Mouse (Mus musculus) c-Kit-positive CD71-positive TER-119-positive erythroid progenitor cells, embryonic 14.5 days (primary cell): ENCODE data around the gene Eef1a1.
"Not testable (repeated sequence)": the region's sequence is repeated elsewhere in the genome, so short reads cannot be mapped to it uniquely, and the experiment has no call there.

Experiments
- DNase-seq: peaks from one replicate; pipeline ENCODE4 v3.0.0-alpha.2; 2013; ENCODE audit warnings: low spot score

Eef1a1 gene

DNA sequence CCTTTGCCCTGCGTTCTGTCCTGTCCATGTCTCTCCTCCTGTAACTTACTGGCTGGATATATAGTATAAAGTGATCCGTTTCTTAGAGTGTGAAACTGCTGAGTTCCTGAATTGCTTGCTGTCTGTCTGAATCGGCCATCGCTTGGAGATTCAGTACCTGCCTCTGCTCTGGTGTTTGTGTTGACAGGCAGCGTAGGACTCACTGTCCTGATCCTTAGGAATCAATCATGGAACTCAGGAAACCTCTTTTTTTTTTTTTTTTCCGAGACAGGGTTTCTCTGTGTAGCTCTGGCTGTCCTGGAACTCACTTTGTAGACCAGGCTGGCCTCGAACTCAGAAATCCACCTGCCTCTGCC lies 17.7 kb upstream of the Eef1a1 start:
- DNase-seq: no peak

DNA sequence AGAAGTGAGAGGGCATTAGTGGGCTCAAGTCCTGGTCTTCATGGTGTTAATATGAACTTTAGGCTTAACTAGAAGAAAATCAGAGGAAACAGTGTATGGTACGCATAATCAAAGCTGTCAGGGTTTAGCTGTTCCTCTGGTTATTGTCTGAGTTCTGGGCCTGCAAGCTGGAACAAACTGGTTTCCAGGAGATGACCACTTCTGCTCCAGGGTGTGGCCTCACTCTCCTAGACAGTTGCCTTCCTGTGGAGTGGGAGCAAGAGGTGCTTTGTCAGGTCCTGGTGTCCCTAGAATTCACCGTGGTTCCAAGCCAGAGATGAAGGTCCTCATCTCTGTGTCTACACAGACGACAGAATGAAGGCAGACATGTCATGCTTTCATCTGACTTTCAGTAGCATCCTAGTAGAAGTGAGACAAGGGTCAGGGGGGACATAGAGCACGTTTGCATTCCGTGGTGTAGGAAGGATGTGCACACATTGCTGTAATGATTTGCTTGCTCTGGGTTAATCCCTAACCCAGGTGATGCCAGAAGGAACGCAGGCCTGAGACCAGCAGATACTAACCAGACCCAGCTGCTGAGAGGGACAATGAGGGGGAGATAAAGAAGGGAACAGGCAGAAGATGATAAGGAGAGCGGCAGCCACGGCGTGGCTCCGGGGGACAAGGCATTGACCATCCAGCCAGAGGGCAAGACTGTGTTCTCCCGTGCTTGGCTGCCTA lies 17.2 kb upstream of the Eef1a1 start:
- no peak for DNase-seq

DNA sequence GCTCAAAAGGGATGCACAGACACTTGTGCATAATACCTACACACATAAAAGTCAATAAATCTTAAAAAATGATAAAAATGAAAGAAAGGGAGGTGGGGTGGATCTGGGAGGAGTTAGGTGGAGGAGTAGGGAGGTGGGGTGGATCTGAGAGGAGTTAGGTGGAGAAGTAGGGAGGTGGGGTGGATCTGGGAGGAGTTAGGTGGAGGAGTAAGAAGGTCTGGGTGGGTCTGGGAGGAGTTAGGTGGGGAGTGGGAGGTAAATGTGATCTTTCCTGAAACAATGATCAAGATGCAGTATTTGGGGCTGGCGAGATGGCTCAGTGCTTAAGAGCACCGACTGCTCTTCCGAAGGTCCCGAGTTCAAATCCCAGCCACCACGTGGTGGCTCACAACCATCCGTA lies 16.3 kb upstream of the Eef1a1 start:
- DNase-seq: no peak

DNA sequence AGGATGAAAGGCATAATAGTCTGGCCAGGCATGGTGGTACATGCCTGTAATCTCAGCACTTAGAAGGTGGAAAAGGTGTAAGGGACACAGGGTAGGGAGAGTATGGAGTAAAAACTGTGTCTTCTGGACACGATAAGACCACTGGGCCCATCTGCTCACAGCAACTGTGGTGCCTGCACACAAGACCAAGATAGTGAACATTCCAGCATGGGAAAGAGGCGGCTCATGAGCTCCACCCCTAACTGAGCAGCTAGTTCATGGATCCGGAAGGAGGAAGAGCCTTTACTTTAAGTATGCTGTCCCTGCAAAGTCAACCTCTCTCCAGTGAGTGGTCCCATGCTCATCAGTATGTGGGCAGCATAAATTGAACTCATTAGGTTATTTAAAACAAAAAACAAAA lies 15.7 kb upstream of the Eef1a1 start:
- DNase-seq: no peak

DNA sequence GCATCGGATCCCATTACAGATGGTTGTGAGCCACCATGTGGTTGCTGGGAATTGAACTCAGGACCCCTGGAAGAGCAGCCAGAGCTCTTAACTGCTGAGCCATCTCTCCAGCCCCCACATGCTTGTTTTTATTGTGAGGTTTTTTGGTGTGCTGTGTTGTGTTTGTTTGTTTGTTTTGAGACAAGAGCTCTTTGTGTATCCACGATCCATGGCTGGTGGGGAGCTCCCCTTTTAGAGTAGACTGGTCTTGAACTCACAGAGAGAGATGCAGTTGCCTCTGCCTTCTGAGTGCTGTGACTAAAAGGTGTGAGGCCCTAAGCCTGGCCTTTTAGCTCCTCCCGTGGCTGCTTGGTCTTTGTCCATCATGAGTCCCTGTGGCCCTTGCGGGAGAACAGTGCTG lies 15.2 kb upstream of the Eef1a1 start:
- DNase-seq: no peak

DNA sequence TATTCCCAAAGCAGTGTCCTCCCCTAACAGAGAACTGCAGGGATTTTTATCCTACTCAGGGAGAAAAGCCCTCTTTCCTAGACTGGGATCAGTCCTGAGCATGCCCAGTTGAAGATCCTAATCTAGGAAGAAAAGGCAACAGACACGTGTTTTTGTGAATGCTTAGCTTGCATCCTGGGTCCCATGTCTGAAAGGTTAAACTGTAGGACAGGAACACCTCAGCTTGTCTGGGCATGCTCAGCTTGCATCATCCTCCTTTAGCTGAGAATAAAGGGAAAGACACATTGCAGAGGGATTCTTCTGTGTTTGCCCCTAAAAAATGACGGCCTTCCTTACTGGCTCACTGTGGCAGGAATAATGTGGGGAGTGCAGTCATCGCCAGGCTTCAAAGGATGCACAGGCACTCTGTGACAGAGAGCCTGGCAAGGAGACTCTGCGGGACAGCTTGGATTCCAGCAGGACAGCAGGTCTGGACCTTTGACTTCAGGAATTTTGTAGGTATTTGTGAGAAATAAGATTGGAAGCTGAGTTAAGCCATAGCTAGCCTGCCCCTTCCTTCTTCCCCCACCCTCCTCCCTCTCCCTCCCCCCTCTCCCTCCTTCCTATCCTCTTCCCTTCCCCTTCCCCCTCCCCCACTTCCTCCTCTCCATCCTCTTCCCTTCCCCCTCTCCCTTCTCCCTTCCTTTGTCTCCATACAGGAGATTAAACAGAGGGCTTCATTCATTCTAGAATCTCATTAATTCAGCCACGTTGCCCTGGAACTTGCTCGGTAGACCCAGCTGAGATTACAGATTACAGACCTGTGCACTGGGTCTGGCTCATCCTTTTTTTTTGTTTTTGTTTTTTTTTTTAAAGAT lies 14.5 kb upstream of the Eef1a1 start:
- no peak for DNase-seq

DNA sequence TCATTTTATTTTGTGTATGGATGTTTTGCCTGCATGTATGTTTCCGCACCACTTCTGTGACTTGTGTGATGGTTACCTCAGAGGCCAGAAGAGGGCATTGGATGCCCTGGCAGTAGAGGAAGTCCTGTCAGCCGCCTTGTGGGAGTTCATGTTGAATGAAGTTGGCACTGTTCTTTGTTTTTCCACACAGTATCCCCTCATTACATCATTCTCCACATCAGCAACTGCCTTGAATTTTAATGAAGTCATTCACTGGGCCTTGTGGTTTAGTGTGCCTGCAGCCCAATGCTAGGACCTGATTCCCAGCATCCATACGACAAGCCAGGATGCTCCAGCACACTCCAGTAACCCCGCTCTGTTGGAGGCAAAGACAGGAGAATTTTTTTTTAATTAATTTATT lies 12.3 kb upstream of the Eef1a1 start:
- no peak for DNase-seq

DNA sequence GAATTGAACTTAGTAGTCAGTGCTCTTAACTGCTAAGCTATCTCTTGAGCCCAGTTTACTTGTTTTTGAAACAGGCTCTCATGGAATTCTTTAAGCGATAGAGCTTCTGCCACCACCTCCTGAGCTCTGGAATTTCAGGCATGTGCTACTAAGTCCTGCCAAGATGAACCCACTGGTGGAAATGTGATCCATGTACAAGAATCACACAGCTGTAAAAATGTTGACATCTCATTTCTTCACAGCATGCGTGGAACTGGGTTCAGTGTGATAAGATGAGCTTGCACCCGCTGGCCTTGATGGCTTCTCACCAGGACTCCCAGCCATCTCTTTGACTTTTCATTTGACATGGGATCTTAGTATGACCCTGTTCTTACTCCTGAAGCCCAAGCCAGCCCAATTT lies 11.4 kb upstream of the Eef1a1 start:
- no peak for DNase-seq

DNA sequence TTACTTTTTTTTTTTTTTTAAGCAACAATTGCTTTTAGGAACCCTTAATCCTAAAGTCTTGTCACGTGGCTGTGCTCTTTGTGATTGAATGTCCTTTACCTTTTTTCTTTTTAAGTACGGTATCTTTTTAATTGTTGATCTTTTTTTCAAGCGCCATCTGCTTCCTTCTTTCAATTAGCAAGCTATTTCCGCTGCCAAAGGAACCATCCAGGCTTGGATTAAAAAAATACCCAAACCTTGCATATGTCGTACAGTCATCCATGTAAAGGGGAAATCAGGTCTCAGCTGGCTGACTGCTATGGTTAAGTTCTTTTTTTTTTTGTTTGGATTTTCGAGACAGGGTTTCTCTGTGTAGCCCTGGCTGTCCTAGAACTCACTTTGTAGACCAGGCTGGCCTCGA lies 4.2 kb upstream of the Eef1a1 start:
- no peak for DNase-seq

DNA sequence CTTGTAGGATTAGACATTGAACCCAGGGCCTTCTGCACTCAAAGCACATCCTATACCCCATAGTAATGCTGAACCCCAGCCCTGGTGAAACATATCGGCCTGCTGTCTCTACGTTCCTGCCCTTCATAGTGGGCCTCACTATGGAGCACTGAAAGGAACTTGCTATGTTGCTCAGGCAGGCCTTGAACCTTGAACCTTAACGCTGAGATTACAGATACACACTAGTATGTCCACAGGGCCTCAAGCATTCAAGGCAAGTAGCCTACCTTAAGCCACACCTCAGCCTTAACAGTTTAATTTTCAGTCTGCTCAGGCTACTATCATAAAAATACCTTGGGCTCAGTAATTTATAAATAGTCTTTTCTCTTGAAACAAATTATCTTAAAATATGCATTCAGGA lies 3.3 kb upstream of the Eef1a1 start:
- DNase-seq: no peak

DNA sequence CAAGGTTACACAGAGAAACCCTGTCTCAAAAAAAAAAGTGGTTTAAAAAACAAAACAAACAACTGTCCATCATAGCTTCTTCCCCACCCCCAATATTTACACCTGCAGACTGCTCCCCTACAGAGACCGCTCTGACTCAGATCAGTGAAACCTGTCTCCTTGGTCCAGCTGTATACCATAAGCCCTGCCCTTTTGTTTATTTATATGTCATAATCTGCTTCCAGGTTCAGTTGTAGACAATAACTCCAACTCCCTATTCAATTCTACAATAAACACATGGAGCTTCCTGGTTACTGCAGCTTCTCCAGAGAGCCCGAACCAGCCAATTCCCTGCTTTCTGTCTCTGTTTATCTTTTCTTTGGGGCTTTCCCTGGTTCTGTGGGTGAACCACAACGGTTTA lies 2.2 kb upstream of the Eef1a1 start:
- no peak for DNase-seq

DNA sequence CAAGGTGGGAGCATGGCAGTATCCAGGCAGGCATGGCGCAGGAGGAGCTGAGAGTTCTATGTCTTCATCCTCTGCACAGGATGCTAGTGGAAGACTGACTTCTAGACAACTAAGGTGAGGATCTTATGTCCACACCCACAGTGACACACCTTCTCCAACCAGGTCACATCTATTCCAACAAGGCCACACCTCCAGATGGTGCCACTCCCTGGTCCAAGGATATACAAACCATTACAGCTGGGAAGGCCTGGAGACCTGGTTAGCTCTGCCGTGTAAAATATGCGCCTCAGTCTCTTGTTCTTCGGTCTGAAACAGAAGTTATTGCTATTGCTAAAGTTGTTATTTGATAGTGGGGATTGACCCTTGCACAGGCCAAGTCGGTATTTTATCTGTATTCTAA lies 930 bp downstream of the Eef1a1 start:
- DNase-seq: not testable (repeated sequence)

DNA sequence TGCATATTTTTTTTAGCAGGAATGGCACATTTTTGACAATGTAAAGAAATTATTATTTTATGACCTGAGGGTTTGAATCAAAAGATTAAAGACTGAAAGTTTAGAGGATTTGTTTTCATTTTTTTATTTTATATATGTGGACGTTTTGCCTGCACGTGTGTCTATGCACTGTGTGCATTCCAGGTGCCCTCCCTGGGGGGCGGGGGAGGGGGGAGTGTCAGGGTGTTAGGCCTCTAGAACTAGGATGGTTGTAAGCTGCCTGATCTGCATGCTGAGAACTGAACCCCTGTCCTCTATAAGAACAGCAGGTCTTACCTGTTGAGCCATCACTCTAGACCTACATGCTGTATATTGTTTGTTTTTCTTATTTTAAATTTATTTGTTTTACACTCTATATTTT lies 4.3 kb downstream of the Eef1a1 start:
- no peak for DNase-seq

DNA sequence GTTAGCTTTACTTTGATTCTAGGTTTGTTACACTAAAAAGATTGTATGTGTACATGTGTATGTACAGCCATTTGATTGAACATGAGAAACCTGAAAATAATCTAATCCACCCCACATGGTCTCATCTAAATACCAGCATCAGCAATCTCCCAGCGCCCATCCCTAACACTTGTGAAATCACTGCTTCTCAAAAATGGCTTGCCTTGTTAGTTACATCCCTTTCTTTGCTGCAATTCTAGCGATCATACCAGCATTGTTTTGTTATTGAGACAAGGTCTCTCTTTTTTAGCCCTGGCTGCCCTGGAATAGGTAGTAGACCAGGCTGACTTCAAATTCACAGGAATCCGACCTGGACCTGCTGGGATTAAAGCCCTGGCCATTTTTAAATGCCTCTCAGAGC lies 6.6 kb downstream of the Eef1a1 start:
- DNase-seq: no peak

DNA sequence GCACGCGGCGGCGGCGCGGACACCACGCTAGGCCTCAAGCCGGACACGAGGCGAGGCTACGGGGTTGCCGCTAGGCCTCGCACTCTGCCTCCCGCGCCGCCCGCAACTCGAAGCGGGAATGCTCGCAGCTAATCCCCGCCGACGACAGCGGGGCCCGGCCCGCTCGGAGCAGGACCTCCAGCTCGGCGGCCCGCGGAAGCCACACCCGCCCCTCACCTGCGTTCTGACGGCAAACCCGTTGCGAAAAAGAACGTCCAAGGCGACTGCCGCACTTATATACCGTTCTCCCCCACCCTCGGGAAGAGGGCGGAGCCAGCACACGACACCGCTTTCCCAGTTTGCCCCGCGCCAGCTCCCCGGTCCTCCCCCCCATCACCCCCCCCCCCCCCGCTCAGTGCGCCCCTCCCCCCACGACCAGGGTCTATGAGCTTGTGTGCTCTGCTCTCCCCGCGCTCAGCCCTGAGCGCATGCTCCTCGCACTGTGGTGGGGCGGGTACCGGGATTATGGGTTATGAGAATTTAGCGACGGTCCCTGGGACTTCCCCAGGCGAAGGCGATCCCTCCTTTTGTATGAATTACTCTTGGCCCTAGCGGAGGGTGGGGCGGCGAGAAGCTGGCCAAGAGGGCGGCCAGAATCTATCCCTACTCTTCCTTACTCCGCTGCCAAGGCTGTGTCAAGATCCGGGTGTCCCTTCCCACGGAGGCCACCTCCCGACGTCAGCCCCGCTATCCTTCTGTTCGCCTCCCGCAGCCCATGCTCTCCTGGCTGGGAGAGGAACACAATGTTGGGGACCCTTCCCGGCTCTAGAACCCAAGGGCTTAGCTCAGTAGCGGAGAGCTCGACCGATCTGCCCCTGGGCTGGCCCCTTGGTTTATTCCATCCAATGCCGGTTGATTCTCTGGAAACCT lies 7.3 kb downstream of the Eef1a1 start:
- DNase-seq: peak; percentile 85

DNA sequence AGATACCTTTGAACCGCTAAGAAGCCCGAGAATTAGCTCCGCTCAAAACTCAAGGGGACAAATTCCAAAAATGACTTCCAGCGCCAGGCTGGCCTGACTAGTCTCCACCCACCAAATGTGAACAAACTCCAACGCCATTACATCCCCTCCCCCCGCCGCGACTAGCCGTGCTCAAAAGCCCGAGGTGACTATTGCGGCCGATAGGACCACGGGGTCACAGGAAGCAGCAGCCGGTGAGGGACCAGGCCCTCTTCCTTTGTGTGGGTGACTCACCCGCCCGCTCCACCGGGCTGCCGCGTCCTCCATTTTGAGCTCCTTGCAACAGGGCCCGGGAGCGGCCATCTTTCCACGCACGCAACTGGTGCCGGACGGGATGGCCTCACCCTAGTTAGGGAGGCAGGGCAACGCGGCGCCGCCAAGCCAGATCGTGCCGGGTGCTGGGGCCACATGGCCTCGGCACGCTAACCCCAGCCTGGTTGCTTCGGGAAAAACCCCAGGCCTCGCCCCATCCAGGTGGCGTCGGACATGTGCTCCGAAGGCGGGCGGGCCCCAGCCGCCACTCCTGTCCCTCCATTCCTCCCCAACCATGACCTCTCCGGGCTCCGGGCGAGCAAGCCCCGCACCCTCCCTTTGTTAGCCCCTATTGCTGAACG lies 8.1 kb downstream of the Eef1a1 start:
- peak; percentile 70 for DNase-seq

DNA sequence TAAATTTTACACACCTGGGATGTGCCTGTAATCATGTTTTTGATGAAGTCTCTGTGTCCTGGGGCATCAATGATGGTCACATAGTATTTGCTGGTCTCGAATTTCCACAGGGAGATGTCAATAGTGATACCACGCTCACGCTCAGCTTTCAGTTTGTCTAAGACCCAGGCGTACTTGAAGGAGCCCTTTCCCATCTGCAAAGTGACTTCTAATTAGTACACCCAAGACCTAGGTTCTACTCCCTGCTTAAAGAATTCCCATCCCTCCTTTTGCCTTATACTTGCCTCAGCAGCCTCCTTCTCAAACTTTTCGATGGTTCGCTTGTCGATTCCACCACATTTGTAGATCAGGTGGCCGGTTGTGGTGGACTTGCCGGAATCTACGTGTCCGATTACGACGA lies 8.7 kb downstream of the Eef1a1 start:
- DNase-seq: not testable (repeated sequence)

DNA sequence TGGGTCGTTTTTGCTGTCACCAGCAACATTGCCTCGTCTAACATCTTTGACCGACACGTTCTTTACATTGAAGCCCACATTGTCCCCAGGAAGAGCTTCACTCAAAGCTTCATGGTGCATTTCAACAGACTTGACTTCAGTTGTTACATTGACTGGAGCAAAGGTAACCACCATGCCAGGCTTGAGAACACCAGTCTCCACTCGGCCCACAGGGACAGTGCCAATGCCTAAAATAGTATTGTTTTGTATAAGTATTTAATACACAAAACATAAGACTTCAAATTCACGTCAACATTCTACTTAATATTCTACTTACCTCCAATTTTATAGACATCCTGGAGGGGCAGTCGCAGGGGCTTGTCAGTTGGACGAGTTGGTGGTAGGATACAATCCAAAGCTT lies 9.6 kb downstream of the Eef1a1 start:
- DNase-seq: not testable (repeated sequence)

DNA sequence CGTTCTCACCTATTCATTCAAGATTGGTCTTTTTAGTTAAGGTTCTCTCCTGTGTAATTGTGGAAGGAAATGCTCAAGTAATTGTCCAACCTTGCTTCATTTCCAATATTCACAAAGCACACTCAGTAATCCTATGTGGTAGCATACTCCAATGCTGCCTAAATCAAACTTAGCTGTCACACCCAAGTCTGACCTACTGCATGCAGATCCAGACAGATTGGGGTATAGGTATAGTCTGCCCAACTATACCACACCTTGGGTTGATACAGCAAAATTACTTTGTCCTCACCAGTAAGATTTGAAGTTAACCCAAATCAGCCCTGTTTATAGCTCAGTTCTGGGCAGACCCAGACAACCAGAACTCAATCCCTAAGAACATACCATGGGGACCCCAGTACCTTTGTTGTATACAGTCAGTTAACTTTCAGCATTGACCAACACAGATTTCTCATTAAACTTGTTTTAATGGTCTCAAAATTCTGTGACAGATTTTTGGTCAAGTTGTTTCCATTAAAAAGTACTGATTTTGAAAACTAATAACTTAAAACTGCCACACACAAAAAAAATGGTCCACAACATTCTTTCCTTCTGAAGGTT lies 10.8 kb downstream of the Eef1a1 start:
- DNase-seq: not testable (repeated sequence)

DNA sequence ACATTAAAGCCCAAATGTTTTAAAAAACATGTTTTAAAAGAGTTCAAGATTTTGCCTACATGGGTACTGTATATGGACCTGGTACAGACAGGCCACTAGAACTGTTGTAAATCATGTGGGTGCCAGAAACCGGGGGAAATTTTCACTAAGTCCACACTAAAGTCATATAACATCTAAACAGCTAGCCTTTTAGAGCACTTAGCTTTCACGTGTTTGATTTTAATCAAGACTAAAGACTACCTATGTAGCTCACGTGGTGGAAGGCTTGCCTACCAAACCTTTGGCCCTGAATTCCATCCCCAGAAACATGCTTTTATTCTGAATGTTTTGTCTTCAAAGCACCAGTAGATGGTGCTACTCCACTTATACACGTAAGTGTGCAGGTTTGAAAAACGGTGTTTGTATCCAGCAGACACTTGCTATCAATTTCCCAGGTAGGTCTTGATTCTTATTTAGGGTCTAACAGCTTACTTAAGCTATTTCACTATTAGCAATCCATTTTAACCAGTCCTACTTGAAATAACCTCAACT lies 11.9 kb downstream of the Eef1a1 start:
- DNase-seq: peak; percentile 62

DNA sequence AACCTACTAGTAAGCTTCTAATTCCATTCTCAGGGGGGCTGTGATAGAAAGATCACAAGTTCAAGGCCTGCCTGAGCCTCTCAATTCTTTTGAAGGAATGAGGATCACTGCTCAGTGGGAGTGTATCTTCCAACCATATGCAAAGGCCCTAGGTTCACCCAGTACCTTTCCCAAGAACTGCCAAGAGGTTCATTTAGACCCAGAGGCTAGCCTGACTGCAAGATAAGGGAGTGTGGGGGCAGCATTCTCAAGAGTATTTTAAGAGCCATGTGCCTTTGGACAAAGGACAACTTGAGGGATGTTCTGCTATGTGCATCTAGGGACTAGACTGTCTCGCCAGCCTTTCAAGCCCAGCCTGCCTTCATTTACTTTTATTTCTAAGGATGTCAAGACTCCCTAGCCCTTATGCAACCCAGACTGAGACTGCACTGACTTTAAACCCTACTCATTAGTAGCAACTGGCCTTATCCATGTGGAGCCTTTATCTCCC lies 12.4 kb downstream of the Eef1a1 start:
- DNase-seq: no peak
